Mouse (Mus musculus): ENCODE measurements at regions not wholly inside any gene's neighbourhood (a gene's known extent, or its start where the extent isn't known, plus 50 kb on each side); places are given as distances from the start of the nearest gene placed in this dataset.

DNA sequence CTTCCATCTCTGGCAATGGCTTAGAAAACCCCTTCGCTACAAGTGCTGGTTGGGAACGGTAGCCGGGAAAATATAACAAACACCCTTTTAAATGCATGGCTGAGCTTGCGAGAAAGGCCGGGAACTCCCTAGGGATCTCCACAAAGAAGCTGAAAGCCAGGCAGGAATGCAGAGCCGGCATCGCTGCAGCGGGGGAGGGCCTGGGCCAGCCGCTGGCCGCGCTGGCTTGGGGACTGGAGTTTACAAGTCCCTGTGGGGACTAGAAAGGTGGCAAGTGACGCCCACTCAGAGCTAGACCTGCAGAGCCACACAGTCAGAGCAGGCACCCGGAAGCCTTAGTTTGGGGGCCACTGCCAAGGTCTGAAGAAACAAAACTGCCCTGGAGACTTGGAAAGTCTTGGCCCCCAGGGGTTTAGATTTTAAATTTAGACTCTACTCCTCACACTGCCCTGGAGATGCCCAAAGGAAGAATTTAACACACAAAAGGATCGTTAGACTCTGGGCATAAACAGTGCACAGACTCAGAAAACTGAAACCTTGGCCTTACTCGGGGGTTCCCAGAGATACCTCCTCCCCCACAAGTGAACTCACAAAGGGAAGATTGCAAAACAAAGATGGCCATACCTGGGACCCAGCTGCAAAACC, 59.4 kb downstream of the 1700001O22Rik start:
- peak in 1 of 2 experiments; percentile 26 for DNase-seq

DNA sequence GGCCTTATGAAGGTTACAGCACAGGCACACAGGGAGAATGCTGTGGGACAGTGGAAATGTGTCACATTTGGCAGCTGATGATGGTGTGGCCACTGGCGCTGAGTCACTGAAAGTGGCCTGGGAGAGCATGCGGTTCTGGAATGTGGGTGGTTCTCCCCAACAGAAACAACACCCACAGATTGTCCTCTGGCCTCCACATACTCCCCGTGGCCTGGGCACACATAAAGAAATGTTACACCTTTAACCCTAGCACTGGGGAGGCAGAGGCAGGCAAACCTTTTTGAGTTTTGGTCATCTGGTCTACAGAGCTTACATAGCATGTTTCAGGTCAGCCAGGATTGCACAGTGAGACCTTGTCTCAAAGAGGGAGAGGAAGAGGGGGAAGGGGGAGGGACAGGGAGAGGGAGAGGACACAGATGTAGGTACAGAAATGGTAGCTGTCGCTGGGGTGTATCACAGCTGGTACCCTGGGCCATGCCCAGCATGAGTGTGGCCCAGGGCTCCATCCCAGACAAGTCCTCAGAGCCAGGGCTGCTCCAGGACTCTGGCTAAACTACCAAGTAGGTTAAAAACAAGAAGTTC, 60.1 kb downstream of the 1700001O22Rik start:
- no peak for DNase-seq

DNA sequence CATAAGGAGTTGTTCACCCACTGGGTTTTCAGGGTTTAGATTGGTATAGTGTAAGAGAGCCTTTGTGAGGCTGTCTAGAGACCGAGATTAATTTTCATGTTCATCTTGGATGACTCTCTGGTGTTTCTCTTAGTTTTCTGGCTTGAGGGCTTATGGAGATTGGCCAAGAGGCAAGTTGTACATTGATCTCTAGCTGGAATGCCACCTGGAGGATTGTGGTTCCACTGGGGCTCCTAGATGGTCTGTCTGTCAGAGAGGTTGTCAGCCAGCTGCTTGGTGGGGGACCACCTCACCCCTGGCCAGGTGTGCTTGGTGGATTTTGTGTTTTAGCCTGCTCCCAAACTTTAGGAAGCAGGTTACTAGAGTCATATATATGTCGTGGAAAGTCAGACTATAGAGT, 62.0 kb downstream of the 1700001O22Rik start:
- DNase-seq: no peak

DNA sequence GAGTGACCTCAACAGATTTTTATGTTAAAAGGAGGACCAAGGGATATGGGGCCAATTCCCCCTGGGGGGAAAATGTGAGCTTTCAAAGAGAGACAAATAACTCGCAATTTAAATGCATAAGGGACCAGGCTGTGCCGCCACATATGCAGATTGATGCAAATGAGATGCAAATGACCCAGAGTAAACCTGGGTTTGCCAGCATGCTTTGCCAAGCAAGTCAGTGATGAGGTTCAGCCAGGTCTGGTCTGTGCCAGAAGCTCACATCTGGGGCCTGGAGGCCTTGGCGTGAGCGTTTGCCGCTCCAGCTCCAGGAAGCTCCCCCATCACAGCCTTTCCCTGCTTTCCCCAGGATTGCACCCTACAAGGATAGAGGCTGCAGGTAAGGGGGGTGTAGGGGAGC, 65.7 kb downstream of the 1700001O22Rik start:
- DNase-seq: peak; percentile 45 to 55

DNA sequence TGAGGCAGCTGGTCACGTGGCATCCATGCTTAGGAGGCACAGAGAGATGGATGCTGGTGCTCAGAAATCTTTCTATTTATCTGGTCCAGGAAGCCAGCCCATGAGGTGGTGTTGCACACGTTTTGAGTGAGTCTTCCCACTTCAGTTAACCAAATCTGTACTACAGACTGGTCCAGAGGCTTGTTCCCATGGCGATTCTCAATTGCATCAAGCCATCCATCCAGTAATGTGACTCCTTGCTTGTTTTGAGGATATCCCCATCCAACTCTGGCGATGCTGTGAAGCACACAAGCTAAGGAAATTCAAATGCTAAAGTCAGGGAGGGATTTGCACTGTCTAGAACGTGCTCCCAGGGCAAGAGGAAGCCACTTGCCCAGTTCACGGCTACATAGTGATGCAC, 66.8 kb downstream of the 1700001O22Rik start:
- no peak for DNase-seq

DNA sequence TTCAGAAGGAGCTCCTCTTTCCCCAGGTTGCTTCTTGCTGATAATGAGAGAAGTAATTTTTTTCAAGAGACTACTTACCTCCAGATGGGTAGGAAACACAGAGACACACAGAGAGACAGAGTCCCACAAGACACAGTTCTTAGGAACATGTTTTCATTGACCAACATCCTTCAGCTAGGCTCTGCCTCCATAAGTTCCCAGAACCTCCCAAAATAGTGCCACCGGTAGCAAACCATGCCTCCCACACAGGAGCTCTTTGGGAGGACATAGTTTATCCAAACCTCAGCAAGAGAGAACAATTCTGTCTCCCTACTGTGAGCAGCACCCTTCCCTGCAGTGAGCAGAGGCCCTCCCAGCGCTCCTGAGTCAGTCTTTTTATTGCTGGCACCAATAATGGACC, 67.2 kb downstream of the 1700001O22Rik start:
- no peak for DNase-seq

DNA sequence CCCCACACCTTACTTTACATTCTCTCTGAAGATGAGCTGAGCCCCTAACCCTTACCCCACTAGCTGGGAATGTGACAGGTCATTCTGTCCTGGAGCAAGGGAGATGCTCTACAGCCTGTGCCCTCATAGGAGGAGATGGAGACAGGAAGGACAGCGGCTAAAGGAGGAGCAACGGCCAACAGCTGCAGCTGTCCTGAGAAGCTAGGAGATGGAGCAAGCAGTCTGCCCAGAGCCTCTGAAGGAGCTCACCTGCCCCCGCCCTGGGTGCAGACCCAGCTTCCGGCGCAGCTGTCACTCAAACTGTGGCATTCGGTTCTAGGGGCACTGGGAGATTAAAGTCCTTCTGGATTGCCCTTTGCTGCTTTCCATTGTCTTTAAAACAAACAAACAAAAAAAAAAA, 69.6 kb downstream of the 1700001O22Rik start:
- DNase-seq: no peak

DNA sequence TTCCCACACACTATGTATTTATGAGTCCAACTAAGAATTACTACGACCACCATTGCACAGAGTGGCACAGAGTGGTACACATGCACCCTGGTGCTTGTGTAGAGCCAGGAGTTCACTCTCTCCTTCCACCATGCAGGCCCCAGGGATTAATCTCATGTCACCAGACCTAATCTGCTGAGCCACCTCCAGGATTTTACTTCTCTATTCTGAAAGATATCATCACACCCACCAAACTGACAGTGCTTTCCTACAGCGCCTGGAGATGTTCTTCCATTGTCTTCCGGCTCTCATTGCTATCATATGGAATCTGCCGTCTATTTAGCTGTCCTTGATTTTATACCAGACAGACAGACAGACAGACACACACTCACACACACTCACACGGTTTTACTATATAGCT, 71.6 kb downstream of the 1700001O22Rik start:
- no peak for DNase-seq

DNA sequence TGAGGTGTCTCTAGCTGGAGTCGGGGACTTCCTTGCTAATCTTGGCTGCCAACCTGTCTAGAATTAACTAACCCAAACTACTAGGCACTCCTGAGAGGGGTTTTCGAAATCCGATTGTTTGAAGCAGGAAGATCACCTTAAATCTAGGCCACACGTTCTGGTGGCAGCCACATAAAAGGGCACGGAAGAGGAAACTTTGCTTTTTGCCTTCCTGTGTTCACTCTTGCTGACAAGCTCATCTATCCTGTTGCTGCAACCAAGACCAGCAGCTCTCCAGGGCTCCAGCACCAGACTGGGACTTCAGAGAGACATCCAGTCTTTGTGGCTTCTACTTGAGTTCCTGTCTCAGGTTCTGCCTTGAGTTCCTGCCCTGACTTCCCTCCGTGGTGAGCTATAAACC, 75.5 kb downstream of the 1700001O22Rik start:
- DNase-seq: no peak

DNA sequence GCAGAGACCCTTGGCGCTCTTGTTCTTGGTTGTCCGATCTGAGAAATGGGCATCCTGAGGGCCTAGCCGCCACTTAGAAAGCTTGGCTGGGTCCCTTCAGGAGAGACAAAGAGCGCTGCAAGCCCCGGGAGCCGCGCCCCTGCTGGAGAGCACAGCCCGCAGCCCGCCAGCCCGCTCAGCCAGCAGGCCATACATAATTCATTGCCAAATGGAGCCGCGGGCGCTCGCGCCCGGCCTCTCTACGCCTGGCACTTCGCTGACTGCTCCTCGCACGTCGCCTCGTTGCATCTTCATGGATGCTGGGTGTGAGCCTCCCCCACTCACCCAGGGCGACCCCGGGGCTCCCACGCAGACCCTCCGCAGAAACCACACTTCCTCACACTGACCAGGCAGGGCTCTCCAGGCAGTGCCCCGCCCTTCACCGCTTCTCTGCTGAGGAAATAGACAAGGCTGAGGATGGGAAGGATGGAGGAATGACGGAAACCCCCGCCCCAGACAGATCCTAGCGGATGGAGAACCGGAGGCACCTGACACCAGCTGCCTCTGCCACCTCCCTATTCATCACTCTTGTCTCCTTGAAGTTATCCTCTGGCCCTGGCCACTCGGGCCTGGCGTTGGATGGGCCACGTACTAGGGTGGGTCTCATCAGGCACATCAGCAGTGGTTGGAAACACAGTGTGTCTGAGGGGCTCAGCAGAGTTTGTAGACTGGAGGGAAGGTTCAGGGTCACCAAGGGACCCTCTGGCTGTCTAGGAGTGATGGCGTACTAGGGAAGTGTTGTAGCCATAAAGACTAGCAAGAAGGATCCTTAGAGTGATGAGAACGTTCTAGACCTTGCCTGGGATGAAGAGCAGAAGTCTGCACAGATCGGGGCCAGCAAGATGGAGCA, 77.6 kb downstream of the 1700001O22Rik start:
- peak; percentile 56 to 60 for DNase-seq

DNA sequence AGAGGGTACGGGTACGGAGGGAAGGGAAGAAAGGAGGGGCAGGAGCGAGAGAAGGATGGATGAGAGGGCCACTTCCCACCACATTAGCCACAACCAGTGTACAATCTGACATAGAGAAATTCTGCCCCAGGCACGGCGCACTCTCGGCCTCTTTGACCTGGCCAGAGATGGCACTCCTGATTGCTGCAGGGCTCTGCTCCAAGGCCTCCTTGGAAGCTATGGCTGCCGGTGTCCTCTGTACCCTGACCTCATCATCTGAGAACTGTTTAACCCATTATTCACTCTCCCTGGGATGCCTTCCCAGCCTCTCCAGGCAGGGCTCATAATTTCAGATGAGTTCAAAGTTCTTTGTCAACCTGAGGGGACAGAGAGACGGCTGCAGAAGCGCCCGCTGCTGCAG, 78.3 kb downstream of the 1700001O22Rik start:
- DNase-seq: peak in 1 of 2 experiments; percentile 39

DNA sequence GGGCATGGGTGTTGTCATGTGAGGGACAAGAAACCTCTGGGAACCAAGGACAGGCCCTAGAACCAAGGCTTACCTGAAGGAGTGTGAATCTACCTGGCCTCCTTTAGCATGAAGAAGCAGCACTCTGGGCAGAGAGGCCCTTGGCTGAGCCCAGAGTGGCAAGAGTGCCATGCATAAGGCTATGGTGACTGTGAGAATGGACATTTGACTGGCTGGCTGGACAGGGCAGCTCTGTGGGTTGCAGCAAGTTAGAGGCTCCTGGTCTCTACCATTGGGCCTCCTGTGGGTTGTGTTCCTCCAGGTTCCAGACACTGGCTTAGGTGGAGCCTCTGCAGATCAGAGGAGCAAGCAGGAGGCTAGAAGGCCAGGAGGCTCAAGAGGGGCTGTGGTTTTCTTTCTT, 78.9 kb downstream of the 1700001O22Rik start:
- DNase-seq: no peak

DNA sequence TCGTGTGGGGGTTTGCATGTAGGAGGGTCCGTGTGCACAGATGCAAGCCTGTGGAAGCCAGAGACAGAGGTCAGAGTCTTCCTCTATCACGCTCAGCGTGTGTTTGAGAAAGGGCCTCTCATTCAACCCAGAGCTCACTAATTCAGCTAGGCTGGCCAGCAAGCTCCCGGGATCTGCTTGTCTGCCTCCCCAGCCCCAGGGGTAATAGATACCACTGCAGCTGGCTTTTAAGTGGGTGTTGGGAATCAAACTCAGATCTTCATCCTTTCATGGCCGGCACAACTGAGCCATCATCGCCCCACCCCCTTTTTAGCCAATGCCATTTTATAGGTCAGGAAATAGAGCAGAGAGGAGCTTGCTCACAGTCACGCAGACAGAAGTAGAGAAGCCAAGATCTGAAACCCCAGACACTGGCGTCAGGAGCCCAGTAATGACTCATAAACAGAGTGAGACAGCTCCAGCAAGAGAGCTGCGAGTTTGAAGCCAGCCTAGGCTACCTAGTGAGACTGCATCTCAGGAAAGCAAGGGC, 80.3 kb downstream of the 1700001O22Rik start:
- peak; percentile 33 to 45 for DNase-seq

DNA sequence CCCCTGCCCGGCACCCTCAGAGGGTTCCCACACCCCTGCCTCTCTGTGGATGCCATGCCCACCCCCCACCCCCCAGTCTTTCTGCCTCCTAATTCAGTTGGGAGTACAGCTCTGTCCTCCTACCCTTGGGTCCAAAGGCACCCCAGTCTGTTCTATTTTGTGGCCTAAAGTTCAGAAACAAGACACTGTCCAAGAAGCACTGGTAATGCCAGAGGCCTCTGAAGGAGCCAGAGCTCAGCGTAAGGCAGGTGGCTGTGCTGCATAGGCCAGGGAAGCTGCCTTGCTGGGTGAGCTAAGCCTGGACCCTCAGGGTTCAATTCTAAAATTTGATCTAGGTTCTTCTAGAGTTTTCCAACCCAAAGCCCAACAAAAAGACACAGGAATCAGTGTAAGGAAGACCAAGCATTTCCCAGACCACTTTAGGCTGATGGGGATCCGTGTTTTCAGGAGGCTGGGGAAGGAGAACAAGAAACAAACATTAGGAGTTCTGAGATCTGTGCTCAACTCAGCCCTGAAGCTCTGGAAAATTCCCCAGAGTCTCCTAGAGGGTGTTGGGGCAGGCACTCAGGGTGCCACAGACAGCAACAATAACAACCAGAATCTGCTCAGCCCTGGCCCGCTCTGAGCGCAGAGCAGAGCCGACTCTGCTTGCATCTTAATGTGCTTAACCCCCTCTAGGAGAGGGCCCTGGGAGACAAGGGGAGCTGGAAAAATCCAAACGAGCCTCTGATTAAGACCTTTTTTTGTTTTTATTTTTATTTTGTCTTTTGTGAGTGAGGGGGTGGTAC, 81.0 kb downstream of the 1700001O22Rik start:
- DNase-seq: peak; percentile 26 to 29

DNA sequence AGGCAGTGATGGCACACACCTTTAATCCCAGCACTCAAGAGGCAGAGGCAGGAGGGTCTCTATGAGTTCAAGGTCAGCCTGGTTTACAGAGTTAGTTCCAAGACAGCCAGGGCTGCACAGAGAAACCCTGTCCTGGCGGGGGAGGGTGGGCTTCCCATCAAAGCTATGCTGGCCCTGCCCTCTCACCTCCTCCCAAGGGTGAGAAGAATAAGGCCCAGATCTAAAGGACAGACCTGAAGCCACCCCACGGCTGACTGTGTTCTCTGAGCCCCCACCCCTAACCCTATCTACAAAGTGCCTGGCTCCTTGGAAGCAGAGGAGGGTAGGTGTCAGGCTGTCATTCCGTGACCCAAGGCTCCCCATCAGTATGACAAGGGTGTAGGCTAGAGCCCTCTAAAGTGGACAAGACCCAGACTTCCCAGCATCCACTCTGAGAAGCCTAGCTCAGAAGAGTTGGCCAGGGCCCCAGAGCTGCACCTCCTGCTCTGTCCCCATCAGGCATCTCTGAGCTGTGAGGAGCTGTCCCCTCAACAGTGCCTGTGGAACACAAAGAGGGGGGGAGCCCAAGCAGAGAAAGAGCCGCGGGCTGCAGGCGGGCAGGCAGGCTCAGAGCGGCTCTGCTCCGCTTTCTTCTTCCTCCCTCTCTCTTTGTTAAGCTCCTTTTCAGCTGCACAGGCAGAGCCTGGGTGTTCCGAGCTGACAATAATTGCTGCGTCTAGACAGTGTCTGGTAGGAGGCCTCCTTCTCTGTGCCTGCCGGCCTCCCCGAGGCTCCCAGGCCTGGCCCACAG, 81.8 kb downstream of the 1700001O22Rik start:
- DNase-seq: peak; percentile 60 to 61

DNA sequence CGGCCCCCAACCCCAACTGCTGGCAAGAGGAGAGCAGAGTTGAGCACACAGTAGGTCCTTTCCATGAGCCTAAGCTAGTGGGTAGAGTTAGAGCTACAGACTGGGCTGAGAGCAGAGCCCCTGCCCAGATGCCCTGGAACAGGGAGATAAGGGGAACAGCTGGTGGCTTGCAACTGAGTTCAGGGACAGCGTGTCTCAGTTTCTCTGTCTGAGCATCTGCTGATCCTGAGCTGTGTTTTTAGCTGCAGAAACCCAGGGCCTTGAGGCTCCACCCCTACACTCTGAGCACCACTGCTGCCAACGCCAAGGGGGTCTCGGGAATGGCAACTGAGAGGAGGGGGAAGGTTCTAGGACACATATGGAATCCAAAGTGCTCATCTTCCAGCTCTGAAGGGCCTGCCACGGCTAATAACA, 82.4 kb downstream of the 1700001O22Rik start:
- peak in 1 of 2 experiments; percentile 12 for DNase-seq

DNA sequence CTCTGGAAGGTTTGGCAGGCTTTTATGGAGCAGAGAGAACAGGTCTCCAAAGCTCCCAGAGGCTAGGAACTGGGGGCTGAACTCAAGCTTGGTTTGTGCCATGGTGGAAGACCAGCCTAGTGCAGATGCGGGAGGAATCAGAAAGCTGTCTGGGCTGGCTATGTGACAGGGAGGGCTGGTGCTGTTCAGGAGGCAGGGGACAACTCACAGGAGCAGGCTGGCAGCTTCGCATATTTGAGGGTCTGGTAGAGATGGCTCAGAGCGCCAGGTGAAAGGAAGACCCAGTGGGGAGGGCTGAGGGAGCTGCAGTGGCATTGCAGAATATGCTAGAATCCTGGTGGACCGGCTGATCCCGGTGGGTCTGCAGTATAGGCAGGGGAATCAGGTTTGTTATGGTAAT, 83.2 kb downstream of the 1700001O22Rik start:
- peak; percentile 31 to 42 for DNase-seq

DNA sequence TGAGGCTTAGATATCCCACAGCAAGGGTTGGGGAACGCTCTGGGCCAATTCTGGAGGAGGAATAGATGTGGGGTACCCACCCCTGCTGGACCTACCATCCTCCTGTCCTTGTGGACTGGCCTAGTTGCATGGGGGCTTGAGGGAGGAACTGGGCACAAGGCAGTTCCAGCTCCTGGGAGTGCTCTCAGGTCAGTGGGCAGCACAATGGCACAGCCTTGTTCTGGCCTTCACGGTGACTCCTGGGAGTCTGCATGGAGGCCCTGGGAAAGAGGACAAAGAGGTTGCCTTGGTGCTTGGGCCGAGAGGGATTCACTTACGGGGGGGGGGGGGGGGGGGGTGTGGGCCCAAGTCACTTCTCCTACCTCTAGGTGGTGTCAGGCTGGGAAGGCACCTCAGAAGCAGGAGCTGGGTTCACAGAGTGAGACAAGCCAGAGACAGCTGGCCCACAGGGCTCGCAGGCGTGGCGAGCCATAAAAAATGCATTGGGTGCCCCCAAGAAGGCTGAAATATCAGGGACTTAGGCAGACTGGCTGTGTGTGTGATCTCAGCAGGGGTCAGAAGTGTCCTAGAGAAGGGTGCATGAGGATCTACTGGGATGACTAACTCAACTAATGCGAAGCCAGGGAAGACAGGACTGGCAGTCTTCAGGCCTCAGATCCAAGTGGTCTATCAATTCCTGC, 83.7 kb downstream of the 1700001O22Rik start:
- peak; percentile 45 to 53 for DNase-seq

DNA sequence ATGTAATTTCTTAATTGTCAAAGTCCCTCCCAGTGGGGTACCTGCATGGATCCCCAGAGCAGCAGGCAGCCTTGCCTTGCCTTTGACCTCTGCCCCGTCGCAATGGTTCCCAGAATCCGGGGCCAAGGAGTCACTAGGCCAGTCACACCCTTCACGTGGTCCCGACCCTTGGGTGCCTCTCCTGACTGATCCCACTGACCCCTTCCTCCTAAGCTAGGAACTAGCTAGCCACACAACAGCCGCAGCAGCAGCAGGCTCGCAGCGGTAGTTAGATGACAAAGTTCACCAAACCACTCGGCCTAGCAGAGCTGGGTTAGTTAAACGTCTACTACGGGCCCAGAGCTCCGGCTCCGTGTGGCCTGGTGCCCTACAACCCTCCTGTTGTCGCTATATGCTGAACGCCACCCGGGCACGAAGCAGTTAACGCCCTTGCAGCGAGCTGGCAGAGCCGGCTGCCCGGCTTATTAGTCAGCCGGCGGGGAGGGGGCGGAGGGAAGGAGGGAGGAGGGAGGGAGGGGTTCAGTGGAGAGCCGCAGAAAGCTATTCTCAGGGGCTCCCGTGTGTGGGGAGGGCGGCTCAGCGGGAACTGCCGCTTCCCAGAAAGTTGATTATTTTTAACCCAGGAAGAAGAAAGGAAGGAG, 84.6 kb downstream of the 1700001O22Rik start:
- peak; percentile 93 to 96 for DNase-seq

DNA sequence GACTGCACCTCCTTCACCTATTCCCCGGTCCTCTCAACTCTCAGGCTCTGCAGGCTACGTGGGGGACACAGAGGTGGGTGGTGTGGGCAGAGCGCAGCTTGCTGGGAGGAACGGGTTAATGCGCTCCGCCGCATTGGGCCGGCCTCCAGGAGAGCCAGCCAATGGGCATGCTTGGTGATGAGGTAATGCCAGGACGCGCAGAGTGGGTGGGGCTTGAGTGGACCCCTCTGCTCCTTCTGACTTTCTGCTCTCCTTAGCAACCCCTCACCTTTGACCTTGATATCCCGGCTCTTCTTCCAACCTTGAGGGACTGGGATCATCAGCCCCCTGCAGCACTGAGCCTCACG, 85.2 kb downstream of the 1700001O22Rik start:
- peak; percentile 97 for DNase-seq
